Mouse (Mus musculus): ENCODE measurements at regions not wholly inside any gene's neighbourhood (a gene's known extent, or its start where the extent isn't known, plus 50 kb on each side); places are given as distances from the start of the nearest gene placed in this dataset.

GRCm38 (mm10) chr2:144158256-144158655 is 112.2 kb upstream of the Mgme1 start:
- TF ChIP-seq POLR2A (IDR thresholded peaks at IDR 0.05; ENCODE audit: low read depth, low read length) (no peak), CTCF (IDR thresholded peaks at IDR 0.05; ENCODE audit: borderline replicate concordance, insufficient read depth, low read length) (no peak)

Data from embryonic fibroblast, embryonic 13.5 days (primary cell).